Mouse (Mus musculus) small intestine, adult 2 months (tissue): Measurements from ENCODE around the gene Efna4. TPM values are rescaled to one million over a fixed set of nuclear protein-coding genes. Genes with fewer than 3 reads are reported as not detected.
A peak's percentile ranks its signal among the peaks of the same experiment; 100 is the strongest.

Experiments used
- H3K27ac ChIP-seq: fragments of 200-500 bp; 2 replicates; pipeline ENCODE4 v1.5.1; 2012; ENCODE audit warnings: low read depth, low read length, control low read depth, inconsistent platforms; ENCODE audit not compliant: insufficient read depth
- H3K27me3 ChIP-seq: fragments of 200-500 bp; 2 replicates; pipeline ENCODE4 v1.6.1; 2012; ENCODE audit warnings: mild to moderate bottlenecking, moderate library complexity, low read length, inconsistent platforms; ENCODE audit not compliant: control insufficient read depth, insufficient read depth
- H3K36me3 ChIP-seq: fragments of 200-500 bp; 2 replicates; pipeline ENCODE4 v1.6.1; 2012; ENCODE audit warnings: mild to moderate bottlenecking, low read length, control low read depth, inconsistent platforms; ENCODE audit not compliant: control insufficient read depth, insufficient read depth
- H3K4me1 ChIP-seq: fragments of 200-500 bp; 2 replicates; pipeline ENCODE4 v1.6.1; 2012; ENCODE audit warnings: low read length, inconsistent platforms, mixed read lengths; ENCODE audit not compliant: control insufficient read depth, insufficient read depth, insufficient read length
- H3K4me3 ChIP-seq: fragments of 200-500 bp; 2 replicates; pipeline ENCODE4 v1.5.1; 2012; ENCODE audit warnings: low read depth, mild to moderate bottlenecking, control low read depth, inconsistent platforms, low read length, moderate library complexity
- CTCF ChIP-seq: fragments of 200-500 bp; IDR thresholded peaks from 2 replicates; pipeline ENCODE4 v1.5.1; 2012; ENCODE audit warnings: low read depth, mild to moderate bottlenecking, control low read depth, inconsistent platforms, low read length, moderate library complexity, mixed read lengths; ENCODE audit not compliant: insufficient replicate concordance, insufficient read length; ENCODE audit errors: extremely low read depth
- POLR2A ChIP-seq: fragments of 200-500 bp; IDR thresholded peaks from 2 replicates; pipeline ENCODE4 v1.6.1; 2012; ENCODE audit warnings: low read depth, mild to moderate bottlenecking, control low read depth, inconsistent platforms, low read length, moderate library complexity
- WGBS: fragments of 180-500 bp; shearing (Covaris S2); methylation state at CpG from one replicate; pipeline ENCODE4 v1.1.7; 2018; 5-methylcytosine and 5-hydroxymethylcytosine counted together
- polyA plus RNA-seq: library from polyadenylated mRNA; depleted of rRNA; stranded (reverse); fragments of >200 nt; gene quantifications from 2 replicates; pipeline ENCODE4 v1.2.3, GENCODE M21; 2012; rRNA removed

The Efna4 gene
- 11.6 and 20.0 TPM in 2 replicates for polyA plus RNA-seq

DNA sequence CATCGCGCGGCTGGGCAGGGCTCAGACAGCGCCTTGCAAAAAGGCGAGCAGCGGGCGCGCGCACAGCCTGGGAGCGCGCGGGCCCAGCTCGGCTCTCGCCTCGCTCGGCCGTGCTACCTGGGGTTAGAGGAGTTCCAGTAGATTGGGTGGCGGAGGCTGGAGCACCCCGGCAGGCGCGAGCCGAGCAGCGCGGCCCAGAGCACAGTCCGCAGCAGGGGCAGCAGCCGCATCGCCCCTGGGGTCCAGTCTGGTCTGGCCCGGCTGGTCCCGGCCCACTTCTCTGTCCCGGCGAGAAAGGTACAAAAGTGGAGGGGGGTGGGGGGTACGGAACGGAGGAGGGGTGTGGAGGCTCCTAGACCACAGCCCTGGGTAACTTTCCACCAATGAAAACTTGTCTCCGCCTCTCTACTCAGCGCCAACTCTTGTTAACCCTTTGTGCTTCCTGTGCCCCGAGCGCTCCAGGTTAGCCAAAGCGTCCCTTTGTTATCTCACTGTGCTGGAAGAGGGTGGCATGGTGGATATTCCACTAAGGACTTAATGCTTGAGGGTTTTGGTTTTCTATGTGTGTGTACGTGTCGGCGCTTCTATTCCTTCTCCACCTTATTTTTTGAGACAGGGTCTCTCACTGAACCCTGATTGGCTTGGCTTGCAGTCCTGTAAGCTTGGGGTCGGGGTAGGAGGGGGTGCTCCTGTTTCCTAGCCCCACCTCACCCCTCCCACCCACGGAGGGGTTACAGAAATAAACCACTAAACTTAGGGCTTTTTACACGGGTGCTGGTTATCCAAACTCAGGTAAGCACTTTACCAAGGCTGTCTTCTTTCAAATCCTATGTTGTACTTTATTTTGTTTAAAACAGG, at the start of gene Efna4:
TSS of gene Efna4 (minus strand) at position 308 of the 858 bp plus-strand sequence.
- H3K4me1 ChIP-seq = peaks cover 15% of the 10 kb centered on the region
- peaks cover 6% of the 10 kb centered on the region; the same call in 1 of the 2 replicates for H3K36me3 ChIP-seq
- peak within 1 kb of the TSS; percentile 87 for H3K4me3 ChIP-seq
- H3K27me3 ChIP-seq = no peaks in the 10 kb centered on the region
- WGBS = under 1% methylated on average over 44 of the region's 44 CpGs
- peak within 1 kb of the TSS; percentile 42 for H3K27ac ChIP-seq
- TF ChIP-seq POLR2A (no peak), CTCF (no peak)

DNA sequence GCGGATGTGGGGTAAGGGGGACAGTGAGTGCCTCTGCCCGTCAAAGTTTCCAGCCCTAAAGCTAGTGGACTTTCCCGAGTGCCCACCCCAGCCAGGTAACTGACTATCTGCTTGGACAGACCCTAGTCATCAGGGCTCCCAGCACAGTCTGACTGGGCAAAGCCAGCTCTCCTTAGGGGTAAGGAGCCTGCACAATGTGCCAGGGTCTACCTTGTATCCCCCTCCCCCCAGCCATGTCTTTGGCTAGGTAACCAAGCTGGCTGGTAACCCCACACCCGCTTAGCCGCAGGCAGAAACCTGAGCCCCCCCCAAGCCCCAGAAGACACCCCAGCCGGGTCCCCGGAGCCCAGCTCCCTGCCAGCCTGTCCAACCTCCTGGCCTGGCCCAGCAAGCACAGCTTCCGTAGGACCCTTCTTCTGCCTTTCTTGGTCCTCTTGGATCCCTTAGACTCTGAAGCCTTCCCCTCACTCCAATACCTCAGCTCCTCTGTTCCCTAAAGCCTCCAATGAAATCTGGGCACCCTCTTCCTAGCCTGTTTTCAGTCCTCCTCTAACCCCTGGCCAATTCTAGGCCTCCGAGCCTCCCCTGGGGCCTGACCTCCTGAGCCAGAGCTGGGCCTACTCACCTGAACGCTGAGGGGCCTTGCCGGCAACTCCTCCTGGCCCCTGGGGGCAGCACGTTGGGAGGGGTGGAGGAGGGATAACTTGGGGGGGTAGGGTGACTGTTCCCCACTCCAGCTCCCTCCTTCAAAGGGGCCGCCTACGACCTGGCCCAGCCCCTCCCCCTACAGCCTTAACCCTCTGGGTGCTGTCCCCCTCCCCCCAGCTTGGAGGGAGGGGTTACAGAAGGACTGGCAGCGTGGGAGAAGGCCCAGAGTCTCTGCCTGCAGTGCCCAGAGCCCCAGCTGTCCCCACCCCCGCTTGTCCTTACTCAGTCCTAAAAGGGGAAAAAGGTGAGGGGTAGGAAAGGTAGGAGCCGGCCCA, 48.9 kb upstream of the Efna4 start:
- TF ChIP-seq CTCF = no peak
- no peak for TF ChIP-seq POLR2A
- H3K36me3 ChIP-seq = peaks cover 50% of the 10 kb centered on the region
- peak overlapping the region; percentile 98 for H3K27ac ChIP-seq
- H3K4me3 ChIP-seq = peak overlapping the region; percentile 65
- WGBS = 50% methylated on average over 17 of the region's 17 CpGs
- peaks cover 53% of the 10 kb centered on the region for H3K4me1 ChIP-seq
- H3K27me3 ChIP-seq = no peaks in the 10 kb centered on the region

DNA sequence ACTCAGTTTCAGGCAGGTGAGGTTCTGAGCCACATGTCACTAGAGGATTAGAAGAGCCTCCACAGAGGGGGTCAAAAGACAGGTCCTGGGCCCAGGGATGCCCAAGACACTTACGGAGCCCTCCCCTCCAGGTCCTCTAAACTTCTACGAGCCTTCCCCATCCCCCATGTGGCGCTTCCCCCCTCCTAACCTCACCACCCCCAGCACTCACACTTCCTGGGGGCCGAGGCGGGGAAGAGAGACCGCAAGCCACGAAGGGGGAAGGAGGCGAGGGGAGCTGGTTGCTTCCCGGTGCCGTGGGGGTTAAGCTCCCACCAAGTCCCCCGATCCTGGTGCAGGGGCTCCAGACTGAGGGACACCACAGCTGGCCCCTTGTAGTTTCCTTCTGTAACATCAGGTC, 47.6 kb upstream of the Efna4 start:
- 60% methylated on average over 11 of the region's 11 CpGs for WGBS
- TF ChIP-seq CTCF (no peak), POLR2A (no peak)
- peak overlapping the region; percentile 44 for H3K27ac ChIP-seq

DNA sequence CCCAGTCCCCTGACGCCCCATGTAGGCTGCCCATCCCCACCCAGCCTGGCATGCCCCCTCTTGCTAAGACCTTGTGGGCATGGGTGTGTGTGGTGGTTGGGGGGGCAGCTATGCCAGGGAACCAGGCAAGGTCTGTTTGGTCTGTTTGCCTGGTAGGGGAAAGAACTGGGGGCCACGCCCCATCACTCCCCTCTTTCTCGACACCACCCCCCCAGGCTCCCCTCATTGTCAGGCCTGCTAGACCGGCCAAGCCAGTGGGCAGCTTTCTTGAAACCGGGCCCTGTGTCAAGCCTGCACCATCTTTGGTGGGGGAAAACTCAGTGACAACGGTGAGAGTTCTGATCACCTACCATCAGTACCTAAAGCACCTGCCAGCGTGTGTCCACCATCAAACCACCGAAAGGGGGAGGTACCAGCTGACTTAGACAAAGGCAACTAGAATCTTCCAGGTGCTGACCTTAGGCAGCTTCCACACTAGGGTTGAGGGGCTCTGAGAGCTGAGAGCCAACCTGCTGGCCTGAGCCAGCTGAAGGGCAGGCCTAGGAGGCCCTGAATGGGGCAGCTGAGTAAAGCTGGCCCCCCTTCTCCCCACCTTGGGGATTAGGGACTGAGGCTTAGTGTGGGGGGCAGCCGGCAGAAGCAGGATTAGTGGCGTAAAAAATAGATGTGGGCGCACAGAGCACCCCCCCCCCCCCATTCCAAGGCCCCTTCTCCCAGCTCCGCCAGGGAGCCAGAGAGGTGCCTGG, 46.7 kb upstream of the Efna4 start:
- Histone ChIP-seq H3K4me3 (peak overlapping the region; percentile 65), H3K27ac (peak overlapping the region; percentile 41; the same call in 1 of the 2 replicates), H3K27me3 (no peaks in the 10 kb centered on the region), H3K4me1 (peaks cover 52% of the 10 kb centered on the region), H3K36me3 (peaks cover 67% of the 10 kb centered on the region)
- 49% methylated on average over 12 of the region's 12 CpGs for WGBS
- no peak for TF ChIP-seq POLR2A
- TF ChIP-seq CTCF = no peak

More for the DNA sequence above, 47.6 kb upstream of the Efna4 start:
- Histone ChIP-seq H3K36me3 (peaks cover 62% of the 10 kb centered on the region), H3K4me3 (peak overlapping the region; percentile 65), H3K27me3 (no peaks in the 10 kb centered on the region), H3K4me1 (peaks cover 53% of the 10 kb centered on the region)

DNA sequence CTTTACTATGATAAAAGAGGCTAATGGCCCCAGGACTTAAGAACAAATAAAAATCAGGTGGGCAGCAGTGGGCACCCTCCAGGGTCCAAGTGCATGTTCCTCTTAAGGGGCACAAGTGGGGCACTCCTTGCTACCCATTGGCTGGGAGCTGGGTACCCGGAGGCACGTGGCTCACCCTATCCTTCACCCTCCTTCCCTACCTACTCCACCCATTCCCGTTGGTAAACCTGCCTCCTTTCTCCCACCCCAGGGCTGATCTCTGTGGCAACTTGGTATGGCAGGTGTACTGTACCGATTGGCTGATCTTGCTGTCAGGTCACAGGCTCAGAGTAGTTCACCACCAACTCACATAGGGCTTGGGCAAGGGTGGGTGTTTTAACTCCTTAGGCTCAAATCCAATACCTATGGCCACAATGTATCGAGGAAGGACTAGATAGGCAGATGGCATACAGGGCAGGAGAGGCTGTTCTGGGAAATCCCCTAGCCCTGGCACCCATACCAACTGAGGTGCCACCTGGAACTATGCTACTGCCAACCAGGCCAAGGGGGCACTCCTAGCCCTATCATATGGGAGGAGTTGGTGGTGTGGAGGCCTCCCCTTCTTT, 45.9 kb upstream of the Efna4 start:
- Histone ChIP-seq H3K36me3 (peaks cover 72% of the 10 kb centered on the region), H3K4me3 (no peak overlapping the region), H3K4me1 (peaks cover 55% of the 10 kb centered on the region), H3K27me3 (no peaks in the 10 kb centered on the region), H3K27ac (peak overlapping the region; percentile 41; the same call in 1 of the 2 replicates)
- 19% methylated on average over 5 of the region's 5 CpGs for WGBS
- no peak for TF ChIP-seq CTCF
- no peak for TF ChIP-seq POLR2A

DNA sequence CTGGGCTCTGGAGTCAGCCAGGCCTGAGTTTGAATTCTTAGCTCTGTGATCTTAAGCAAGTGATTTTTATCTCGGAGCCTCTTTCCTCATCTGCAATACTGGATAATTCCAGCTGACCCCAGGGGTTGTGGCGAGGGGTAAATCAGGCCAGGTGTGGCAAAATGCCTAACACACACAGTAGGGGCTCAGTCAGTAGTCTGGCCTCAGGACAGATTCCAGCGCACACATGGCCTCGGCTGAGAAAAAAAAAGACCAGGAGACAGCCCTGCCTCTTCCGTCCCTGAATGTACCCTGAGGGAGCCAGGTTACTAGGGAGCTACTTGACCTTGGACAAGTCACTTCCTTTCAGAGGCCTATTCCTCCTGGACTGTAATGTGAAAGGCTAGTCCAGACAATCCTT, 45.1 kb upstream of the Efna4 start:
- H3K36me3 ChIP-seq = peaks cover 76% of the 10 kb centered on the region
- no peak overlapping the region for H3K4me3 ChIP-seq
- no peaks in the 10 kb centered on the region for H3K27me3 ChIP-seq
- no peak overlapping the region for H3K27ac ChIP-seq
- 77% methylated on average over 5 of the region's 5 CpGs for WGBS
- no peak for TF ChIP-seq POLR2A
- TF ChIP-seq CTCF = no peak
- peaks cover 60% of the 10 kb centered on the region for H3K4me1 ChIP-seq
